In the genomic region with DNA sequence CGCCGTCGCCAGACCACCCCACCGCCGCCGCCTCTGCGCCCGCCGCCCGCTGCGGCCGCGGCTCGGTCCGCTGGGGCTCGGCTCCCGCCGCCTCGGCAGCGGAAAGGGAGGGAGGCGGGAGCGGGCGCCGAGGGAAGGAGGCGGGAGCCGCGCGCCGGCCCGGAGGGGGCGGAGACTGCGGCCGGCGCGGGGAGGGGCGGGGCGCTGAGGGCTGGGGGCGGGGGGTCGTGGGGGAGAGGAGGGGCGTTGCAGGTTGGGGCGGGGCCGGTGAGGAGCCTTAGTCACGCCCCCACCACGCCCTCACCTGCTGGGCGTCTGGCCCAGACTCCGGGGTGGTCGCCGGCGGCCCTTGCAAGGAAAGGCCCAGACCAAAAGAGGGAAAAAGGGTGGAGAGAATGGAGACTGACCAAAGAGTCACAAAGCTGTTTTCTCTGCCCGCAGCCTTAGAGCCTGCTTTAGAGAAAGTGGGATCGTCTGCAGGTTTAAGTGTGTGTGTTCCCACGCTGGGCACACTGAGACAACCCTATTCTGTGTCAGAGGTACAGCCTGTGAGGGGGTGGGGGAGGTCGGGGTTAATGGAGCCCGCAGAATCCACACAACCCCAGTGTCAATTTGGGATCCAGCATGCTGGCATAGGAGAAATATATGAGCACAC, we compare ENCODE assay signal across 8 mouse cellular contexts. TPM values are rescaled to one million over a fixed set of nuclear protein-coding genes. Genes with fewer than 3 reads are reported as not detected.
DNase-seq lines count a peak whose midpoint lies in the region; ATAC-seq lines count a peak whose summit lies in the region.

A gene (minus strand): TSS at position 105 of the 655 bp plus-strand sequence.

- H3K4me3 ChIP-seq in heart, embryonic 11.5 days (ENCODE audit: low read depth, low read length) = peak within 1 kb of the TSS; percentile 92
- H3K4me3 ChIP-seq in kidney, embryonic 14.5 days (ENCODE audit: low read length) = peak within 1 kb of the TSS; percentile 86
- peak within 1 kb of the TSS; percentile 65 for H3K4me3 ChIP-seq in liver, embryonic 15.5 days (replicated peaks)
- H3K4me3 ChIP-seq in neural tube, embryonic 15.5 days (replicated peaks) = peak within 1 kb of the TSS; percentile 87

- peaks cover 17% of the 10 kb centered on the region; the same call in 1 of the 2 replicates for H3K4me1 ChIP-seq in heart, embryonic 11.5 days (ENCODE audit: control insufficient read depth, insufficient read depth, low read length)
- H3K4me1 ChIP-seq in kidney, embryonic 14.5 days (ENCODE audit: control insufficient read depth, insufficient read depth, low read length) = peaks cover 12% of the 10 kb centered on the region; the same call in 1 of the 2 replicates
- H3K4me1 ChIP-seq in liver, embryonic 15.5 days (replicated peaks) = peaks cover 18% of the 10 kb centered on the region
- H3K4me1 ChIP-seq in neural tube, embryonic 15.5 days = peaks cover 24% of the 10 kb centered on the region

- peak within 1 kb of the TSS; percentile 94 for H3K4me2 ChIP-seq in heart, embryonic 11.5 days
- peak within 1 kb of the TSS; percentile 95 for H3K4me2 ChIP-seq in kidney, embryonic 14.5 days (replicated peaks; ENCODE audit: low read depth, low read length)
- H3K4me2 ChIP-seq in liver, embryonic 15.5 days = peak within 1 kb of the TSS; percentile 90
- H3K4me2 ChIP-seq in neural tube, embryonic 15.5 days = peak within 1 kb of the TSS; percentile 87

- H3K36me3 ChIP-seq in heart, embryonic 11.5 days (ENCODE audit: control insufficient read depth, insufficient read depth, low read length) = no peaks in the 10 kb centered on the region
- no peaks in the 10 kb centered on the region; the same call in 1 of the 2 replicates for H3K36me3 ChIP-seq in kidney, embryonic 14.5 days (ENCODE audit: control insufficient read depth, insufficient read depth, low read length)
- no peaks in the 10 kb centered on the region for H3K36me3 ChIP-seq in liver, embryonic 15.5 days (replicated peaks)
- no peaks in the 10 kb centered on the region for H3K36me3 ChIP-seq in neural tube, embryonic 15.5 days

- H3K27ac ChIP-seq in heart, embryonic 11.5 days (ENCODE audit: low read depth, low read length) = peak within 1 kb of the TSS; percentile 50; the same call in 1 of the 2 replicates
- peak within 1 kb of the TSS; percentile 71 for H3K27ac ChIP-seq in kidney, embryonic 14.5 days (ENCODE audit: low read depth, low read length)
- no peak within 1 kb of the TSS; the same call in 1 of the 2 replicates for H3K27ac ChIP-seq in liver, embryonic 15.5 days (replicated peaks)
- H3K27ac ChIP-seq in neural tube, embryonic 15.5 days (replicated peaks) = peak within 1 kb of the TSS; percentile 87

- WGBS in heart, embryonic 11.5 days (ENCODE audit: insufficient replicate concordance) = 2% methylated on average over 35 of the region's 54 CpGs
- WGBS in kidney, embryonic 14.5 days = 2% methylated on average over 21 of the region's 54 CpGs
- whole genome bisulfite sequencing in liver, embryonic 15.5 days (ENCODE audit: insufficient replicate concordance) = 2% methylated on average over 43 of the region's 54 CpGs
- 3% methylated on average over 40 of the region's 54 CpGs for WGBS in neural tube, embryonic 15.5 days

- peak; percentile 73 for DNase-seq in CD4-positive, CD25-positive, alpha-beta regulatory T cell, adult 2 months (ENCODE audit: low read depth, low spot score)
- peak; percentile 53 for DNase-seq in R1 (ENCODE audit: low read depth, low spot score)
- DNase-seq in embryo, embryonic 11 days = peak; percentile 87
- DNase-seq in urinary bladder, postnatal 36 days (ENCODE audit: low spot score in 2 of 2) = peak; percentile 42 to 54

- H3K27me3 ChIP-seq in heart, embryonic 11.5 days (ENCODE audit: control insufficient read depth, insufficient read depth, low read length) = no peaks in the 10 kb centered on the region
- no peaks in the 10 kb centered on the region for H3K27me3 ChIP-seq in kidney, embryonic 14.5 days (ENCODE audit: control insufficient read depth, insufficient read depth, low read length)
- H3K27me3 ChIP-seq in liver, embryonic 15.5 days = peaks cover 39% of the 10 kb centered on the region
- no peaks in the 10 kb centered on the region for H3K27me3 ChIP-seq in neural tube, embryonic 15.5 days (replicated peaks)

- H3K9ac ChIP-seq in heart, embryonic 11.5 days (ENCODE audit: low read depth, low read length) = peak within 1 kb of the TSS; percentile 89
- peak within 1 kb of the TSS; percentile 95 for H3K9ac ChIP-seq in kidney, embryonic 14.5 days (ENCODE audit: low read depth, low read length)
- H3K9ac ChIP-seq in liver, embryonic 15.5 days = peak within 1 kb of the TSS; percentile 55
- peak within 1 kb of the TSS; percentile 86 for H3K9ac ChIP-seq in neural tube, embryonic 15.5 days (replicated peaks)

- ATAC-seq in heart, embryonic 11.5 days (replicated peaks; ENCODE audit: insufficient number of reproducible peaks, low FRiP score, low TSS enrichment) = peak; percentile 87
- peak; percentile 86 for ATAC-seq in kidney, embryonic 14.5 days (ENCODE audit: low FRiP score, low TSS enrichment)
- peak; percentile 77 for ATAC-seq in liver, embryonic 15.5 days (ENCODE audit: insufficient read depth)
- peak; percentile 86 for ATAC-seq in neural tube, embryonic 15.5 days (ENCODE audit: low FRiP score)

- H3K9me3 ChIP-seq in heart, embryonic 11.5 days (replicated peaks; ENCODE audit: control insufficient read depth, low read length) = peaks cover 3% of the 10 kb centered on the region; the same call in 1 of the 2 replicates
- H3K9me3 ChIP-seq in kidney, embryonic 14.5 days (ENCODE audit: control insufficient read depth, low read length) = peaks cover 3% of the 10 kb centered on the region; the same call in 1 of the 2 replicates
- no peaks in the 10 kb centered on the region for H3K9me3 ChIP-seq in liver, embryonic 15.5 days (replicated peaks)
- H3K9me3 ChIP-seq in neural tube, embryonic 15.5 days (replicated peaks) = 0 out of 2 replicates have a peak, but pooled peaks cover 5% of the 10 kb centered on the region

RNA-seq across cellular contexts. Expression of the gene that starts here (rescaled TPM):
- polyA plus RNA-seq in heart, embryonic 11.5 days (2014; fragmentation: Nextera tagmentation; extraction: Ambion mirVana) = 1.9 and 2.2 TPM in 2 replicates
- polyA plus RNA-seq in kidney, embryonic 14.5 days (2014; fragmentation: Nextera tagmentation; extraction: Ambion mirVana) = 5.6 and 6.4 TPM in 2 replicates
- polyA plus RNA-seq in liver, embryonic 15.5 days (2015; fragmentation: Nextera tagmentation; extraction: Ambion mirVana) = 0.38 and 0.64 TPM in 2 replicates
- polyA plus RNA-seq in neural tube, embryonic 15.5 days (2015; fragmentation: Nextera tagmentation; extraction: Ambion mirVana) = 2.4 and 2.6 TPM in 2 replicates

Comparison
In these comparisons a context has a peak if more than half of its experiments do, and no peak if none do; other contexts are left out.
1. Peak in ATAC-seq, H3K4me3 ChIP-seq, H3K9ac ChIP-seq and H3K4me2 ChIP-seq in liver, embryonic 15.5 days; RNA of the gene not detected or under 1 TPM.